Mouse (Mus musculus) ovary, adult 18-20 months (tissue): ENCODE results near the gene Trim66.

Source experiments
- DNase-seq: peaks from one replicate; pipeline ENCODE4 v3.0.0; 2022; ENCODE audit warnings: low spot score, mixed read lengths

Trim66 gene

GRCm38 (mm10) chr7:109454856-109455255 lies 53.1 kb downstream of the Trim66 start:
- no peak for DNase-seq

- no peak for DNase-seq
These were observed 59.9 kb downstream of the Trim66 start for GRCm38 (mm10) chr7:109448060-109448459.

GRCm38 (mm10) chr7:109445012-109445411 lies 62.9 kb downstream of the Trim66 start:
- DNase-seq: no peak

GRCm38 (mm10) chr7:109442739-109443138 lies 65.2 kb downstream of the Trim66 start:
- no peak for DNase-seq

- DNase-seq: no peak
These were observed 67.2 kb downstream of the Trim66 start for GRCm38 (mm10) chr7:109440697-109441269.

- peak; percentile 40 for DNase-seq
These were observed 68.9 kb downstream of the Trim66 start, which contains the start of gene Stk33 for GRCm38 (mm10) chr7:109438781-109439591. Gene Stk33, minus strand, starts transcription at chr7:109439081.

GRCm38 (mm10) chr7:109424422-109425159 lies 83.3 kb downstream of the Trim66 start:
- no peak for DNase-seq

- DNase-seq: no peak
These were observed 85.1 kb downstream of the Trim66 start for GRCm38 (mm10) chr7:109422803-109423202.

GRCm38 (mm10) chr7:109405491-109405890 lies 102.4 kb downstream of the Trim66 start:
- DNase-seq: no peak

- no peak for DNase-seq
These were observed 108.6 kb downstream of the Trim66 start for GRCm38 (mm10) chr7:109399299-109399698.
